Mouse (Mus musculus) heart, adult 18-20 months (tissue): ENCODE results near the gene Chil1. TPM values are rescaled to one million over a fixed set of nuclear protein-coding genes. Genes with fewer than 3 reads are reported as not detected.

Experiments used
- DNase-seq, 2 experiments: peaks; one replicate each; pipeline ENCODE4 v3.0.0; 2021 to 2022; ENCODE audit warnings: mixed read lengths in 1 of 2
- total RNA-seq, 2 experiments: library from RNA; stranded (reverse); gene quantifications; 2 replicates each; pipeline ENCODE4 v1.2.3; 2021

Chil1 gene
- total RNA-seq, 2 experiments from 2014 or later = 0.42 to 1.0 TPM

DNA sequence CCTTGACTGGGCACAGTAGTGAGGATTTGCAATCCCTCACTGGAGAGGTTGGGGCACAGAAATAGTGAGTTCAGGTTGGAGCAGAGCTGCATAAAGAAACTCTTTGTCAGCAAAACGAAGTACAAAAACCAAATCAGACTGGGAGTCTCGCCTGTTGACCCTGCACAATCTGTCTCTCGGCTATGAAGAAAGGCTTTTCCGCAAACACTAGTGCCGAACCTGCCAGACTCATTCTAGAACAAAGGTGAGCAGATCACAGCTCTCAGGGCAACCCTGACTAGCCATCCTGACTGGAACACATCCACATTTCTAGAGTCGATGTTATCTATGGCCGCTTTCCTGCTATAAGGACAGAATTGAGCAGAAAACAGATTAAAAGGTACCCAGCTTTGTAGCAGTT, 8.9 kb upstream of the Chil1 start:
- DNase-seq = no peak

DNA sequence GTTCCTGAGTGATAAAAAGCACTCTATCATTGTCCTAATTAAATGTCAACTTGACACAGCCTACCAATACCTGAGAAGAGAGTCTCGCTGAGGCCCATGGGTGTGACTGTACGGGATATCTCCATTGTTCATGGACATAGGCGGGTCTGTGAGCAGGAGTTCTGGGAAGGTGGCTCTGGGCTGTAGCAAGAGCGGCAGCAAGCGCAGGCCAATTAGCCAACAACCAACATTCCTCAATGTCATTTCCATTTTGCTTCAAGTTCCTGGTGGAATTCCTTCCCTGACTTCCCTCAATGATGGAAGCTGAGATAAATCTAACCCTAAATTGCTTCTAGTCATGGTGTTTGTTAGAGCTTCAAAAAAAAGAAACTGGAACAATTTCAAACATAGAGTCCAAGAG, 4.0 kb upstream of the Chil1 start:
- DNase-seq = no peak

DNA sequence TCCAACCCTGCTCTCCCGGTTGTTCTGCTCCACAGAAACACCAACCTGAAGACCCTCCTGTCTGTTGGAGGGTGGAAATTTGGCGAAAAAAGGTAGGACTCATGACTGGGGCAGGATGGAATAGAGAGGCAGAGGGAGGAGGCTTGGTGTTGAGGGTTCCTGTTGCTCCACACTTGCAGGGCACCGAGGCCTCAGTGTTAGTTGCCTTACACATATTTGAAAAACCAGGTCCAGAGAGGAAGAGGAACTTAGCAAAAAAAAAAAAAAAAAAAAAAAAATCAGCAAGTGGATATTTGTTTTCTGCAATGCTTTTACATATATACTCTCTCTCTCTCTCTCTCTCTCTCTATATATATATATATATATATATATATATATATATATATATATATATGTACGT, 2.1 kb downstream of the Chil1 start:
- no peak for DNase-seq

DNA sequence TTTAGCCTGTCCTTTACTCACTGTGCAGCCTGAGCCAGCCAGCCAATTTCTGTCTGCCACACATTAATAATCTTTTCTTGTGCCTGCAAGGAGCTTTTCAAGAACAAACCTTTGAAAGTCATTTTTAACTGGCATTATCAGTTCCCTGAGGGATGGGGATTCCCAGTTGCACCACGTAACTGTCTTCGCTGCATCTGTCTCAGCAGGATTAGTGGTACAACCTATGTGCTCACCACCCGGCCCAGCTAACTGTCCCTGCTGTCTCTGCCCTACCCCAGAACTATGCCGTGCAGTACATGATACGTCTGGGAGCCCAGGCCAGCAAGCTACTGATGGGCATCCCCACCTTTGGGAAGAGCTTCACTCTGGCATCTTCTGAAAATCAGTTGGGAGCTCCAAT, 6.2 kb downstream of the Chil1 start:
- no peak for DNase-seq

DNA sequence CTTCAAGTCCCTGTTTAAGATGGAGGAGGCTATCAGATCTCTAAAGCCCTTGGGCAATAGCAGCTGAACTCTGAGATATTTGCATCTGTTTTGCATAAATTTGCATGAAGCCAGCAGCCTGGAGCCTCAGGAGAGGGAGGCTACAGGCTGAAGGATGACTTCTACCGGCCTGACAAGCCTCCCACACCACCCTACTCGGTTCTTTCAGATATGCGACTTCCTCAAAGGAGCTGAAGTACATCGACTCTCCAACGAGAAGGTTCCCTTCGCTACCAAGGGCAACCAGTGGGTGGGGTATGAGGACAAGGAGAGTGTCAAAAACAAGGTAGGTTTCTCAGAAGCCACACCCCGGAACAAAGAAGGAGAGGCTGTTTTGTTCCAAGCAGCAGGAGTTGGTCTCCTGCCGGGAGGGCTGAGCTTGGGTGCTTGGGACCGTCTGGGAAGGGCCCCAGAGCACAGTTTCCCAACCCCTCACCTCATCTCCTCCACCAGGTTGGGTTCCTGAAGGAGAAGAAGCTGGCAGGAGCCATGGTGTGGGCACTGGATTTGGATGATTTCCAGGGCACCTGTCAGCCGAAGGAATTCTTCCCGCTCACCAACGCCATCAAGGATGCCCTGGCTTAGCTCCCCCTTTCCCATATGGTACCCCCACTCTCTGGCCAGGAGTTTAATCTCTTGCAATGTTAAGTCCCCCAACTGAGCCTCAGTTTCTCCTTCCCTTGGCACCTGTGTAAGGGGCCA, 7.2 kb downstream of the Chil1 start:
- DNase-seq = no peak

DNA sequence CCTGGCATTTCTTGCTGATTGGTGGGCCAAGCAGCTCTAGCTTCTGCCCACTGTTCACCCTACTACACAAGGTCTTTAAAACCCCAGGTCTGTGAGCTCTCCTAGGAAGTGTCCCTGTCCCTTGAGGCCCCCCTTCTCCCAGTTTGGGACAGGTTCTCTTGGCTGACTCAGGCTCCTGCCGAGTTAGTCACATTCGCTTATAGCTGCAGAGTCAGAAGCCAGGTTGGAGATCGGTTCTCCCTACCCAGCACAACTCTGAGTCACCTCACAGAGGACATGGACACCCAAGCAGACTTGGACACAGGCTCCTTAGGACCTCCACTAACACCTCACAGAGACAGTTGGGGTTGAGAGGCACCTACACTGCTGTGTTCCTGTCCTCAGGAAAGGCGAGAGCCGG, 9.2 kb downstream of the Chil1 start:
- DNase-seq = no peak

DNA sequence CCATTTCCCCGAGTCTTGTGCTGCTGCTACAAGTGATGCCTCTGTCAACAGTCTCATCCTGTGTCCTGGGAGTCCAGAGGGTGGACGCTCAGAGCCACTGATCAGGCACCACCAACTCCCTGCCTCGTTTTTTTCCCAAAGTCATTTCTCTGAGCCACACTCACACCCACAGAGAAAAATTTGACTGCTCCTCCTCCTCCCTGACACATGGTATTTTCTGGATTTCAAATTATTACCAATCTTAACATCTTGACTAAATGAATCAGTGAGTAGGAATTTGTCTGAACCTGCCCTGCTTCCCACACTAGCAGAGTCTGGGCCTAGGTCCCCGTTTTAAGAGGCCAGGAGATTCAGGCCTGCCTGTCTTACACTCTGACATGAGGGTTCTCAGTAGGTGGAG, 10.0 kb downstream of the Chil1 start:
- DNase-seq = no peak

DNA sequence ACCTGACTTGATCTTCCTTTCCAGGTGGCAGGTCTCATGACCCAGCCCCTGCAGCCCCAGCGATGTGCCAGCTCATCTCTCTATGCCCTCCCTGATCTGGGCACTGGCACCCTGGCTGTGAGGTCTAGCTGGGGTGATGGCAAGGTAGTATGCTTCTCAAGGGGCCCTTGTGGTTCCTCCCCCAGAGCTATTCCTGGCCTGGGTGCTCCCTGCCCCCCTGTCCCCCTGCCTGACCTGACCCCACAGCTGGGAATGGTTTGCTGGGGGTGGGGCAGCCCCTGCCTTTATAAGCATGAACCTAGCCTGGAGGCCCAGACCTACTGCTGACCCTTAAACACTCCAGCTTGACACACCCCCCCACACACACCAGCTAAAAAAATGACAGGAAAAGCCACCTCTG, 11.2 kb downstream of the Chil1 start, which contains the start of gene Mybph:
Gene Mybph (plus strand): TSS at position 323 of the 400 bp plus-strand sequence.
- DNase-seq = no peak

DNA sequence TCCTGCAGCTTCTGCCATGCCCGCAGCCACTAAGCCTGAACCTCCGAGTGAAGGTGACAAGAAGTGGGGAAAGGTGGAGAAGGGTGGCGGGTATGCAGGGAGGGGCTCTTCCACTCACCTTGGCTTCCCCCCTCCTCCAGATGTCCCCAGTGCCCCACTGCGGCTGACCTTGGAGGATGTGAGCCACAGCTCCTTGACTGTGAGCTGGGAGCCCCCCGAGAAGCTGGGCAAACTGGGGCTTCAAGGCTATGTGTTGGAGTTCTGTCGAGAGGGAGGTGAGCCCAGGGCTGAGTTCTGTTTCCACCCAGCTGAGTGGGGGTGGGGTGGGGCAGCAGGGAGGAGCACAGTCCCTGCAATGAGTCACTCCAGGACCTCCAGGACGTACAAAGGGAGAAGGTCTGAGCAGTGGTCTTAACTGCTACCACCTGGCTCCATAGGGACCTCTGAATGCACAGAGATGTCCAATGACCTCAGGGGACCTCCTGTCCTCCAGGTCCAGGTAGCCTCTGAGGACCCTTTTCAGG, 11.8 kb downstream of the Chil1 start:
- no peak for DNase-seq

DNA sequence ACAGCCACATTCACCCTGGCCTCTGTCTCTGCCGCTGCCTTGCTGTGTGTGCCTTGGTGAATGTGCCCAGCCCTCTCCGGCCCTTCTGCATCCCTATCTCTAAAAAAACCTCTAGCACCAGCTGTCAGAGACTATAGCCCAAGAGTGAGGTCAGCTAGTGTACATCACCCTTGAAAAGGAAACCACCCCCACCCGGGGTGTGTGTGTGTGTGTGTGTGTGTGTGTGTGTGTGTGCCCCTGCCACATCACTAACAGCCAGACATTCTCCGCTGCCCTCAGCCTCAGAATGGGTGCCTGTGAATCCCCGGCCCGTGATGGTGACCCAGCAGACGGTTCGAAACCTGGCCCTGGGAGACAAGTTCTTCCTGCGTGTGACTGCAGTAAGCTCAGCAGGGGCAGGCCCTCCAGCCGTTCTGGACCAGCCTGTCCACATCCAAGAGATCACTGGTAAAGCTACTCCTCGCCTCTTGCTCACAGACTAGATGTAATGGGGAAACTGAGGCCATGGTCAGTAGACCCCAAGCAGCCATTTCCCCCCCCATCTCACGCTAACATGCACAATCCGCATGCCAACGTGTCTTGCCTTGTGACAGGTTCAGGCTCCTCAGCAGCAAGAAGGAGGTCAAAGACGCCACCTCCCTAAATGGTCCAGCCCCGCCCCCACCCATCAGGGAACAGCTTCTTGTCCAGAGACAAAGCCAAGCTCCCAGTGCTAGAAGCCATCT, 12.5 kb downstream of the Chil1 start:
- DNase-seq = no peak

DNA sequence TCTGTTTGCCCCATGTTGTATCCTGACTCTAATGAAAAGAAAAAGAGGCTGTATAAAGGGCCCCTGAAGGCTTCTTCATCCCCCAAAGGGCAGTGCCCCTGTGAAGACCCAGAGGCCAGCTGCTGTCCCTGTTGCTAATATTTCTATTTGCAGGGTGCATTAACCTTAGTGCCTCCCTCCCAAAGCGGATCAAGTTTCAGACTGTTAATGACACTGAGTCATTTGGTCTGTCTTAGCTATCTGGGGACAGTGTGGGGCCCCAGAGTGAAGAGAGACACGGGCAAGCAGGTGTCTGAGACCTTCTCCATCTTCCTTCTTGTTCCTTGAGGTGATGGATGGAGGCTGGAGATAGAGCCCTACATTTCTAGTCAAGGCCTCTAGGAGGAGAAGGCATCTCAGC, 13.1 kb downstream of the Chil1 start:
- DNase-seq = no peak

DNA sequence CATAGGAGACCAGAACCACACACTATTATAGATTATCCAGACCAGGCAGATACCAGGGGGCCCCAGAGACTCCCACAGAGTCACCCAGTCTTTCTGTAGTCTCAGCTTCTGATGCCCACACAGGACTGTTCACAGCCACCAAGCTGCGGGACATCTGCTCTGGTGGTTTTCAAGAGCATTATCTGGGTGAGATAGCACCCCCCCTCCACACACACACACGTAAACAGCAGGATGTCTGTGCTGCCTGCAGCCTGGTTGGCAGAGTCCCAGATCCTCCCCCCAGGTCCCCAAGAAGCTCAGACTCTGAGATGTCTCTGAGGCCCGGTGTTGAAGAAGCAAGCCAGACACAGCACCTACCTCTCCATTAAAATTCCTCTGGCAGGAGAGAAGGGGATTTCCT, 13.6 kb downstream of the Chil1 start:
- DNase-seq = no peak

DNA sequence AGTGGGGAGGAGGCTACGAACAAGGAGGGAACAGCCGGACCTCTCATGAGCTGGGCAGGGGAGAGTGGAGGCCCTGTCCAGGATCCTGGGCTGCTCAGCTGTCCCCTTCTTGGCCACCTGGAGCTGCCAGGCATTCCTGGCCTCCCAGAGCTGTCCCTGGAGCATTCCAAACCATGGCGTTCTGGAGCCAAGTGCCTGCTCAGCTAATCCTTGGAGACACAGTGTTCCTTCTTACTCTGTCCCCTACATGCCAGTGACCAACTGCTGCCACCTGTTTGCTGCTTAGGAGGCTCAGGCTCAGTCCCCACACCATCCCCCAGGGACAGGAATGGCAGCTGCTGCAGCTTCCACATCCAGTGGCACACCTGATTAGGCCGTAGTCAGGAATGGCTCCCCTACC, 14.0 kb downstream of the Chil1 start:
- peak; percentile 19 to 31 for DNase-seq

DNA sequence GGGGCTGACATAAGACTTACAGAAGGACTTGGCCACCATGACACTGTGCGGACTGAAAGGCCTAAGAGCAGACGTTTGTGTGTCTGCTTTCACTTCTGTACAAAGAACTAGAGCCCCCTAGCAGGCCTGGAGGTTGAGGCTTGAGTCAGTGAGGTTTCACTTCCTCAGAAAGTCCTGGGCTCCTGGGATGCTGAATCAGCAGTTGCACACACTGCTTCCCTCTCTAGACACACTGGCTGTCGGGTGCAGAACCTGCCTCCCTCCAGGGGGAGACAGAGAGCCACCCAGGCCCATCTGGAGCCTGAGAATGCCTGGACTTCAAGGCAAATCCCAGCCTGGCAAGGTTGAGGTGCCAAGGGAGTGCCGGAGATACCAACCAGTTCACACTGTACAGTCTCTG, 14.4 kb downstream of the Chil1 start:
- DNase-seq = peak; percentile 83 to 86

DNA sequence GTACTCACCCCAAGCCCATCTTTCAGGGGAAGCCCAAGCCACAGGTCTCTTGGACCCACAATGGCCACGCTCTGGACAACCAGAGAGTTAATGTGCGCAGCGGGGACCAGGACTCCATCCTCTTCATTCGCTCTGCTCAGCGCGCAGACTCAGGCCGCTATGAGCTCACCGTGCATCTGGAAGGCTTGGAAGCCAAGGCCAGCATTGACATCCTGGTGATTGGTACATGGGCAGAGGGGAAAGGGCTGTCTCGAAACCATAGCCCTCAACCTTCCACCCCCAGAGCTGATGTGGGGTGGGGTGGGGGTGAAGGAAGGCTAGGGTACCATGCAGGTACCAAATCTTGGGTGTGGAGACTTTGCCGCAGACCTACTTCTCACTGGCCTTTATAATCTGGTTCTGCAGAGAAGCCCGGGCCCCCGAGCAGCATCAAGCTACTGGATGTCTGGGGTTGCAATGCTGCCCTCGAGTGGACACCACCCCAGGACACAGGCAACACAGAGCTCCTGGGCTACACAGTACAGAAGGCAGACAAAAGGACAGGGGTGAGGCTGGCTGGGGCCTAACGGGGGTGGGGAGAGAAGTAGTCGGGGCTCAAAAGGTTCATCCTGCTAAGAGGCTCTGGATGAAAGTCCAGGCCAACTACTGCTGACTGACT, 15.5 kb downstream of the Chil1 start:
- DNase-seq = no peak

DNA sequence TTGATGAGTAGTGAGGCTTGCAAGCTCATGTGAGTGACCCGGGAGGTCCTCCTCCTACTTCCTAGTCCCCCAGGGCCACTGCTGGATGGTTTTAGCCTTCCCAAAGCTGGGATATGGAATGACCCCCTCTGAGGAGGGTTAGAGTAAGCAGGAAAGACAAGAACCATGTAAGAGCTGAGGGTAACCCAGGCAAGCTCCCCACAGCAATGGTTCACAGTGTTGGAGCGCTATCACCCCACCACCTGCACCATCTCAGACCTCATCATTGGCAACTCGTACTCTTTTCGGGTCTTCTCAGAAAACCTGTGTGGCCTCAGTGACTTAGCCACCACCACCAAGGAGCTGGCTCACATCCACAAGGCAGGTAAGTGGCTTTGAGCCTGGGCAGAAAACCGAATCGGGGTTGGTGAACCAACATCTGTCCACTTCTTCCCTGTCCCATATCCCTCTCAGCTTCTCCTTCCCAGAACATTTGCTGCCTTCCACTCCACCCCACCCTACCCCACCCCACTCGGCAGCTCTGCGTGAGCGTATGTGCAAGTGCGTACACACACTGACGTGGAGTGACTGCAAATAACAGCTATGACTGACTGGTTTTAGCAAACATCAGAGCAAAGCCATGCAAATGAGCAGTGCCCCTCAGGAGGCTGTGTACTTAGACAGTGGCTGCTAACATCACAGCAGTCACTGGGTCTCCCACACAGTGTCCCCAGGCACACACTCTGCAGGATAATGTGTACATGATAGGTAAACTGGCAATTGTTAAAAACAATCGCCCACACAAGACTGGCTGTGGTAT, 16.4 kb downstream of the Chil1 start:
- no peak for DNase-seq

DNA sequence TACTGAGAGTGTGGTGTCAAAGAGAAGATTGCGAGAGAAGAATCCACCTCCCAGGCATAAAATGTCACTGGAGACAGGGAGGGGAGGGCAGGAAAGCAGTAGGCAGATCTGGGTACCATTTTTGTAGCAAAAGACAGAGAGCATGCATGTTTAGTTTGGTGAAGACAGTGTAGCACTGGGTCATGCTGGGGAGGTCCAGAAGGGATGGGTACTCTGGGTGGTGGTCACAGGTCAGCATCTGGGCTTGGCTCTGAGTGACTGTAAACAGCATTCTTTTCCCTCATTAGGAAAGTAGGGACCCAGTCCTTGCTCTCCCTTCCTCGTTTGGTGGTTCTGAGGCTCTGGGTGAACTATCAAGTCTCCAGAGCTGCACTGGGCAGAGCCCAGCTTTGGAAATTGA, 18.5 kb downstream of the Chil1 start:
- no peak for DNase-seq

DNA sequence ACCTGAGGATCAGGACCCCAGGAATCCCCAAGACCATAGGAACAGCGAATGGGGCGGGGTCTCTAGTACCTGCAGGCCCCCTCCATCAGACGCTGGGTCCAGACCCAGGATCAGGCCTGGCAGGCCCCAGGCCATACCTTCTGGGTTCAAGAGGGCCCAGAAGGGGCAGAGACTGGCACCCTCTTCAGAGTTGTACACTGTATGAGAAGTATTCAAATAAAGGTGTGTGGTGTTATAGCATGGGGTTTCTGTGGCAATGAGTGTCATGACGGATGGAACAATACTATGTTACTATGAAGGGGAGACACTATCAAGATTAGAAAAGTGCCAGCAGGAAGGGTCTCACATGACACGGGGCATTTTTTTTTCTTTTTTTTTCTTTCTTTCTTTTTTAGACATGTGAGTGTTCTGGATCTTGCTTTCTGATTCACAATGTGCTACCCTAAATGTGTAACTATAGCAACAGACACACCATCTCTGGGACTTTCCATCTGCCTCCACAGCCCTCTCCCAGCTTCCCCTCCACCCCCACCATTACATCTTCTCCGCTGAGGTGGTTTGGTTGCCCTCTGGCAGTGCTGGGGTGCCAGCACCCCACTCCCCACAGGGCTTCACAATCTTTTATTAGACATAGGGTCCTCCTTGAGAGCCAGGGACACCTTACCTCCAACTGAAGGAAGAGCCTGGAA, 19.2 kb downstream of the Chil1 start:
- DNase-seq = no peak

DNA sequence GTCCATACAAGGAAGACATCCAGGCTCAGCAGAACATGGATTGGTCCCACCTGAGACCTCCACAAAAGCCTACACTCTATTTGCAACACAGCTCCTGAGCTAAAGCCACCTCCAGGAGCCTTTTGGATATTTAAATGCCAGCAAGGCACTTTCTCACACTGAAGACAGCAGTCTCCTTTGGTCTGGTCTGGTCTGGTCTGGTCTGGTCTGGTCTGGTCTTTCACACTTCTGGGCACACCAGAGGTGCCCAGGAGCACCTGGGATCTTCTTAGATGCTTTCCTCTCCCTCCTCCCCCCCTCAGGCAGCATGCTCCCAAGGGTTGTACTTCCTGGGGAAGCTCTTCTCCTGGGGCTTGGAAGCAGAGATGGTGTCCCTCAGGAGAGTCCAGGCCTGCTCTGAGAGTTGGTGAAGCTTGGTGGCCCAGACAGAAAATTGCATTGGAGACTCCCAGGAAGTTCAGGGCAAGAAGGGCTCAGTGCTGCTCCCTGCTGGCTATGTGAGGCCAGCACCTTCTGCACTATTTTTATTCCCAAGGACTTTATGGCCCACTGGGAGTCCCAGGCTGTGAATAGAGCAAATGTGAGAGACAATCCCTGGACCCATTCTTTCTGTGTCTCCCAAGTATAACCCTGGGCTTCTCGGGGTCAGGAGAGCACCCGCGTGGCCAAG, 19.9 kb downstream of the Chil1 start:
- peak; percentile 39 to 73 for DNase-seq

DNA sequence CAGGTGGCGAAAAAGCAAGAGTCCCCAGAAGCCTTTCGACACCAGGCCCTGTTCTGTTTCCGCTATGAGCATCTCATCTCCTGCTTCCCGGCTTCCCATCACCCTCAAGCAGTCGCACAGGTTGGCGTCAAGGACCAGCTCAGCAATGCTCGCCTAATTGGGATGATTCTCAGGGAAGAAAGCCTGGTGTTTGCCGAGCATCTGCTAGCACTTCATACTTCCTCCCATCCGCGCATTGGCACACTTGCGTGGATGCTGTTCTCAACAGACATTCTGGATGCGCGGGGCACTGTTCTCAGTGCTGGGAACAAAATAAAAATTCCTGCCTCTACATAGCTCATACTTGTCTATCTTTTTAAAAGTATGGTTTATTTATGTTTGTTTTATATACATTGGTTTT, 22.3 kb downstream of the Chil1 start:
- DNase-seq = no peak
